Mouse (Mus musculus): Measurements from ENCODE around the gene Kmt5a. TPM values are rescaled to one million over a fixed set of nuclear protein-coding genes. Genes with fewer than 3 reads are reported as not detected.
"Not testable (repeated sequence)": the region's sequence is repeated elsewhere in the genome, so short reads cannot be mapped to it uniquely, and the experiment has no call there.

Gene Kmt5a
- total RNA-seq, 2 experiments from 2014 or later, result 134 to 312 TPM

DNA sequence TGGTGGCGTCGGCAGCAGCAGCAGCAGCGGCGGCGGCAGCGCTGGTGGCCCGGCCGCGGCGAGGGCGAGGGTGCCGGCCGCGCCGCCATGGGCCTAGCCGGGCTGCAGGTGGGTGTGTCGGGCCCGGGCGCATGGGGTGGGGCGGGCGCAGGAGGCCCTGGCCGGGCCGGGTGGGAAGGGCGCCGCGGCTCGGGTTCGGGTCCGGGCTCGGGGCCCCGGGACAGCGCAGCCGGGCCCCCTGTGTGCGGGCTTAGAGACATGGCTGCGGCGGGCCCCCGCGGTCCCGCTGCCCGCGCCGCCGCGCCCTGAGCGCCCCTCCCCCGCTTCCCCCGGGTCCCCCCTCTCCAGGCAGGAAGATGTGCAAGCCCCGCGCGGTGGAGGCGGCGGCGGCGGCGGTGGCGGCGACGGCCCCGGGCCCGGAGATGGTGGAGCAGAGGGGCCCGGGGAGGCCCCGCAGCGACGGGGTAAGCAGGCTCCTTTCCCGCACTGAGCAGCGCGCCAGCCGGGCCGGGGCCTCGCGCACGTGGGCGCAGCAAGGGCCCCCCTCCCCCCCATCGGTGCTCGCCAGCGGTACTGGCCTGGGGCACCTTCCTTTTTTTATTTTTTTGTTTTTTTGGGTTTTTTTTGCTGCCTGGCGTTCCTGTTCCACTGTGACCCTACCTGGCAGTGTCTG is 6.0 kb downstream of the Kmt5a start:
- ATAC-seq (replicated peaks; ENCODE audit: poor library complexity), result no peak; the same call in 1 of the 2 replicates

DNA sequence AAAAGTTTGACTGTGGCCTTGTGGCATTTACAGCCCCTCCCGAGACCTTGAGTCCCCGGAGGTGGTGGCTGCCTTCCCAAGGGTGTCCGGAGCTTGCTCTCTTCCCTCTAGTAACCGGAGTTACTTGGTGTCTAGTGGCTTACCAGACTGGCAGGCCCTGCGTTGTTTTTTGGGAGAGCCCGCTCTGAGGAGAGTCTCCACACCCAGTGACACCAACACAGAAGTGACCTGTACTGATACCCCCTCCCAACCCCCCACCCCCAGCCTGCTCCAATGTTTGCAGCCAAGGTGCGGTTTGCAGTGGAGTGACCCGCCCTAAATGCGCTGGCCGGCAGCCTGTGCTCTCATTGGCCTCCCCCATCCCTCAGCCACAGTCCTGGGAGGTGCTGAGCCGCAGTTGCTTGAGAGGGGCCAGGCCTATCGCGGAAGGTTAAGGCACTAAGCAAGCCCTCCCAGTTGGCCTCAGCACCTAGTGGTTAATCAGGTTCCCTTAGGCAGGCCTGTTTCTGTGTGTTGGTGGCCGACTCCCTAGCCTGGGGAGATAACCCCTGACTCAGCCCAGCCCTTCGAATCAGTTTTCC is 6.7 kb downstream of the Kmt5a start:
- ATAC-seq (replicated peaks; ENCODE audit: poor library complexity), result peak; percentile 76

DNA sequence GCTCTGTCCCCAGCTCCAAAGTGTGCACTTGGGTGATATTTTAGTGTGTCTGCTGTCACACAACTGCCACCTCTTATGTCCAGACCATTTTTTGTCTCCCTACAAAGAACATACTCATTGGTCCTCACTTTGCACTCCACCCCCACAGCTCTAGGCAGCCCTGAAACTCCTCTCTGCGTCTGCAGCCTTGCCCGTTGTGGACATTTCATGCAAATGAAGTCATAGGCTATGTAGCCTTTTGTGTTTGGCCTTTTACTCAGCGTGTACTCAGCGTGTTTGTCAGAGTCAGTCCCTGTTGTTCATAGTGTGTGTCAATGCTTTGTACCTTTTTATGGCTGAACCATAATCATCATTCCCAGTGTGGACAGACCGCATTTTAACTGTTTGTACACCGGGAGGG is 9.8 kb downstream of the Kmt5a start:
- ATAC-seq (replicated peaks; ENCODE audit: poor library complexity), result no peak

DNA sequence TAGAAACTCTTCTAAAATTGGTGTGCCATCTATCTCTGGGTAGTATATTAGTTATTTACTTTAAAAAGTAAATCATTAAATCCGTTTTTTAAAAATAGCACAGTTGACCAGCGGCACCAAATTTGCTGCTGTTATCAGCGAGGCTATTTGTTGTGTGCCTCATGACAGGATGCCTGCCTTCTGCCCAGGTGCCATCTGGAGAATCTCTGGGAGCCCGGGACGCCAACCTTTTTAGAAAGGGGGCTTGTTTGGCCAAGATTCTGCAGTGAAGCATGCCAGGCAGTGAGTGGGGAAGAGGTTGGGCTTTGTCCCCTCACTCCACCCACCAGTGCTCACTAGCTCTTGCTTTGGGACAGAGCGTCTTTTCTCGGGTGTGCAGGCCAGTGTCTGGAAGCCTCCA is 10.3 kb downstream of the Kmt5a start:
- no peak for ATAC-seq (replicated peaks; ENCODE audit: poor library complexity)

DNA sequence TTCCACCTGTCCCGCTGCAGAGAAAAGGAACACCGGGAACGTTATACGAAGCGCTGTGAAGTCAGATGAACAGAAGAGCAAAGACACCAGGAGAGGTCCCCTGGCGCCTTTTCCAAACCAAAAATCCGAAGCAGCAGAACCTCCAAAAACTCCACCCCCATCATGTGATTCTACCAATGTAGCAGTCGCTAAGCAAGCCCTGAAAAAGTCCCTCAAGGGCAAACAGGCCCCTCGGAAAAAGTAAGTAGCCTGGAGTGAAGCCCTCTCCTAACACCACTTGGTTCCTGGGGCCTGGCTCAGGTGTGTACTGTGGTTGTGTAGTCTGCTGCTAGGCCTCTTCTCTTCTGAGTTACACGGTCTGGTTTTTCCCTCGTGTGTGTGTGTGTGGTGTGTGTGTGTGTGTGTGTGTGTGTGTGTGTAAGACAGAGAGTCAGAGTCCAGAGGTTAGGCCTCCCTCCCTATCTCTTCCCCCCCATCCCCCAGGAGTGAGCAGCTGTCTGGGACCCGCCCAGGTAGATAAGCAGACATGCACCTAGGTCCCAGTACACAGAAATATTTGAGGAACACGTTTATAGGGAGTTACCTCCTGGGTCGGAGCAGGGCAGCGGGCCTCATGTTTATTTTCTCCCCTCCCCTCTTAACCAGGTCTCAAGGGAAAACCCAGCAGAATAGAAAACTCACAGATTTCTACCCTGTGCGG is 11.1 kb downstream of the Kmt5a start:
- ATAC-seq (replicated peaks; ENCODE audit: poor library complexity), result no peak

DNA sequence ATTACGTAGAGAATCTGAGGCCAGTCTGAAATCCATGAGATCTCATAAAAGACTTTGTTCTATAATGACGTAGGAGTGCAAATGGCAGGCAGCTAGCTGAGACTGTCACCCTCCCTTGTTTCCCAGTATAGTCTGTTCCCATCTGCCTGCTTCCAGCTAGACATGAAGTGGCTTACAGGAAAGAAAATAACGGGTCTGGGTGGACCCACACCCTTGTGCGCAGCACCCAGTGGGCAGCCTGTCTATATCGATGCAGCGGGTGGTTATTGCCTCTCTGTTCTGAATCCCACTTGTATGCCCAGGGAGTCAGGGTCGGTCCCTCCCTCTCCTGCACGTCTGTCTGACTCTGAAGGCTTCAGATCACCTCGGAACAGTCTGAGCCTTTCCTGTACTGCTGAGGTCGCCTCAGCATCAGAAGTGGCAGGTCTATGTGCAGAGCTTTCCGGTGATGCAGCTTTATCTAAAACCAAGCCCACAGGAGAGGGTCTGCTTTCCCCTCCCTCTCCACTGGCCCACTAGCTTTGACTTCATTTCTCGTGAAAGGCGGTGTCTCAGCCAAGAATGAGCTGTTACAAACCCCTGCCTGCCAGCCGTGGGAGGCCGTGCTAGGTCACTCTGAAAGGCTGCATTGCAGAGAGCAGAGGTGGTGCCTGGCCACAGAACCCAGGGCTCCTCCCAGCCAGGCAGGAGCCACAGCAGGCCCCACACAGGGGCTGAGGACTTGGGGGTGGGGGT is 12.9 kb downstream of the Kmt5a start:
- ATAC-seq (replicated peaks; ENCODE audit: poor library complexity), result no peak

DNA sequence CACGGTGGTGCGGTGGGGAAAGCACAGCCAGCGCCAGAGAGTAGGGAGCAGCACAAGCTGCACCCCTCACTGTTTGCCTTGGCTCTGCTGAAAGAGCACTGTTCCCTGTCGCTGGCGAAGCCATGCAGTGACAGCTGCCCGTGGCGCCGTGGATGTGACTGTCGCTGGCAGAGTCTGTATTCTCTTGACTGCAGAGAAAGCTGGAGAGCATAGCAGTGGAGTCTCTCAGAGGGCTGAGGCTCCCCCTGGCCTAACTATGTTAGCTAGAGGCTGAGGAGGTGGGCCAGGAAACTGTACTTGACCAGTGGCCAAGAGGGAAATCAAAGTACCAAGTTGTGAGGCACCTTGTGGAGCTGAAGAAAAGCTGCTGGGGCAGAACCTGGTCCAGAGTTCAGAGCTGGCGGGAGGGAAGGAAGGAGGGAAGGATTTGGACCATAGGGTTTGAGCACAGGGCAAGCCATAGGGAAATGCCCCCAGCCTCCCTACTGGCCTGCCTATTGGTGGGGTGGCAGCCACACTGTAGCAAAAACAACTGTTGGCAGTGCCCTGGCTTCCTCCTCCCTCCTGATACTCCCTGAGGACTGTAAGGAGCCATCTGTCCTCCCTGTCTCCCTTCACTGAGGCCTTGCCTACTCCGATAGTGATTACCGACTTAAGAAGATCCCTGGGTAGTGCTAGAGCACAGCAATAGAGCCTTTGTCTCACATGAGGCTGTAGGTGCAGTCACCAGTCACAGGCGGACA is 13.8 kb downstream of the Kmt5a start:
- no peak for ATAC-seq (replicated peaks; ENCODE audit: poor library complexity)

DNA sequence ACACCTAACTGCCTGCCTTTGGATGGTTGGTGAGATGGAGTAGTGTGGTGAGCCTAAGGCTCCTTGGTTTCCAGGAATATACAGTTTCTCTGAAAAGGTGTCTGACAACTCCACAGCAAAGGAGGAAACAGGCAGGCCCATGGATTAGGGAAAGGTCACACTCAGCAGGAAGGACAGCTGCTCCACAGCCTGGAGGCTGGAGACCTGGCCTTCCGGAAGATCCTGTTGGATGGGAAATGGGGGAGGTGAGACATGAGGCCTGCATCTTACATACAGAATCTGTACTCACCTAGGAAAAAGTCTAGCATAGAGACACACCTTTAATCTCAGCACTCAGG is 14.3 kb downstream of the Kmt5a start:
- ATAC-seq (replicated peaks; ENCODE audit: poor library complexity), result no peak

DNA sequence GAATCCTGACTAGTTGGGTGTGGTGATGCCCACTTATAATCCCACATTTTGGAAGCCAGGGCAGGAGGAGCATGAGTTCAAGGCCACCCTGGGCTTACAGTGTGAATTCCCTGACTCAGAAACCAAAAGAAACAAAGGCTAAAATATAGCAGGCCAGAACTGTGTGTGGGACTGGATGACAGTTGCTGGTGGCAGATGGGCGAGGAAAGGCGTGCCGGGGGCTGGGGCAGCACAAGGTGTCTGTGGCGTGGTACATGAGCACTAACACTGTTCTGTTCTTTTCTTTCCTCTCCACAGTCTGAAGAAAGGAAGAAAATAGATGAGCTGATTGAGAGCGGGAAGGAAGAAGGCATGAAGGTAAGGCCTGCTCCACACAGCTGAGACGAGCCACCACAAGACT is 17.0 kb downstream of the Kmt5a start:
- ATAC-seq (replicated peaks; ENCODE audit: poor library complexity), result no peak

DNA sequence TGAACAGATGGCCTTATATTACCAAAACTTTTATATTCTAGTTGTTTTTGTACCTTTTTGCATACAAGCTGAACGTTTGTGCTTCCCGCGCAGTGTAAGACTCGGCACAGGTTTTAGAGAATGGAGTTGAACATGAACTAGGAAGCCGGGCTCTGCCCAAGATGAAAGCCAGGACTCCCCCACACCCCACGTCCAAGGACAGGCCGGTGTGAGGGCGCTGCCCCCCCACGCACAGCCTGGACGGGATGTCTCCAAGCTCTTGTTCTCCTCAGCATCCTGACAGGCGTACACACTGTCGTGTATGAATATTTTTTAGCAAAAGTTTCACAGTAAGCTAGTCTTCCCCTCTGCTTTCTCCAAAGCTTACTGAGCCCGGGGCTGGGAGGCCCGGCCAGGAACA is 21.2 kb downstream of the Kmt5a start:
- ATAC-seq (replicated peaks; ENCODE audit: poor library complexity), result not testable (repeated sequence)

DNA sequence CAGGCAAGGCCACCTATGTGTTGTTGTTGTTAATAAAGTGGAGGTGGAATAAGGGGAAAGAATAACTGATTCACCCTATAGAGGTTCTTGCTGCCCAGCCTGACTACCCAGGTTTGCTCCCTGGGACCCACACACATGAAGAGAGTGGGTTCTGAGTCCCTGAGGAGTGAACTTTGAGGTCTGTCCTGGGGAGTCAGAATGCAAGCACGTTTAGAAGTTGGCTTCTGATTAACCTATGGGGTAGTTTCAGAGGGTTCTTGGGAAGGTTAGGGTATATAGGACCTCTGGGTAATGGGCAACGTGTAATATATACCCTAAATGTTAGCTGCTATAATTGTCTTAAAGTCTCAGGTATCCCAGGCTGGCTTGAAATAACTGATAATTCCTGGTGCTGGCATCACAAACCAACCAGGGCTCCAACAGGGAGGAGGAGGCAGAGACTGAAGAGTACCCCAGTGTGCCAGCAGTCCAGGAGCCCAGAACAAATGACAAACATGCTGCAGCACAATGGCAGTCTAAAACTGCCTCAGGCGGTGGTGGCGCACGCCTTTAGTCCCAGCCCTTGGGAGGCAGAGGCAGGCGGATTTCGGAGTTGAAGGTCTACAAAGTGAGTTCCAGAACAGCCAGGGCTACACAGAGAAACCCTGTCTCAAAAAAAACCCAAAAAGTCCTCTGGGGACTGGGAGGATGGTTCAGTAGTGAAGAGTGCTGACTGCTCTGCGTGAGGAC is 22.7 kb downstream of the Kmt5a start:
- ATAC-seq (replicated peaks; ENCODE audit: poor library complexity), result no peak

DNA sequence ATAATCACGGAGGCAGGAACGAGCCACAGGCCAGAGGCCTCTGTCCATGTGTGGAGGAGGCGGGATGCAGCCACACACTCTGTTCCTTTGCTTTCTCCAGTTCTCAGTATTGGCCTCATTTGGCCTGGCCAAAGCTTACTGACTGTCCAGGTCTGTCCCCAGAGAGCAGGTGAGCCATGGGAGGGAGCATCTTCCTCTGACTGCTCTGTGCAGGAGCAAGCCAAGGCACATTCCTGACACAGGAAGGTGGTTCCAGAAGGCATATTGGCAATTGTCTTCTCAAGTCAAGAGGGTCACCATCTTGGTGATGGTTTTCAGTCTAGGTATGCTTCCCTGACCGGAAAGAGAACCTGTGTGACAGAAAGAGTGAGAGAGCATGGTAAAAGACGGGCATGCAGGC is 23.7 kb downstream of the Kmt5a start:
- ATAC-seq (replicated peaks; ENCODE audit: poor library complexity), result no peak

DNA sequence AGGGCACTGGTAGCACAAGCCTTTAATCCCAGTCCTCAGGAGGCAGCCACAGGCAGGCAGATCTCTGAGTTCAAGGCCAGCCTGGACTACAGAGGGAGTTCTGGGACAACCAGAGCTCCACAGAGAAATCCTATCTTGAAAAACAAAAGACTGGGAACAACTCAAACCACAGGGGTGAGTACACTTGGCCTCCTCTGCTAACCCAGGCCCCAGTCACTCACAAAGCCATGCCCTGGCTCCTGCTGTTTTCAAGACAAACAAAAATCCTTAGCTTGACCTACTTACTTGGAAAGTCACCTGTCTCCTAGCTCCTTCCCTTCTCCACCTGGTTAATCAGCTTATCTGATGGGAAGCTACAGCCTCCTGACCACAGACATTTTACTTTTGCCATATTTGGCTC is 25.2 kb downstream of the Kmt5a start:
- no peak for ATAC-seq (replicated peaks; ENCODE audit: poor library complexity)

DNA sequence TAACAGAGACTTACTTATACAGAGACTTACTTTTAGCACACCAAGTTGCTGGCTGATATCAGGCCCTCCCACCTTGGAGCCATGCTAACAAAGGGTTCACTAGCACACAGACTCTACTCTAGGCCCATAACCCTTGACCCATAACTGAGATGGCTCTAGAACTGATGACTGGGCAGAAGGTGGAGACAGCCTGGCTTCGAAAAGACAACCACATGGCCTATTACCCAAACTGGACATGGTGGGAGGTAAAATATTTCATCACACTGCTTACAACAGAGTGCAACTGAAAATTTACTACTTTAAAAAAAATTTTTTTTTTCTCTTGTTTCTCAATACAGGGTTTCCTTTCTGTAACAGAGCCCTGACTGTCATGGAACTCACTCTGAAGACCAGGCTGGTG is 28.0 kb downstream of the Kmt5a start:
- peak; percentile 77 for ATAC-seq (replicated peaks; ENCODE audit: poor library complexity)

DNA sequence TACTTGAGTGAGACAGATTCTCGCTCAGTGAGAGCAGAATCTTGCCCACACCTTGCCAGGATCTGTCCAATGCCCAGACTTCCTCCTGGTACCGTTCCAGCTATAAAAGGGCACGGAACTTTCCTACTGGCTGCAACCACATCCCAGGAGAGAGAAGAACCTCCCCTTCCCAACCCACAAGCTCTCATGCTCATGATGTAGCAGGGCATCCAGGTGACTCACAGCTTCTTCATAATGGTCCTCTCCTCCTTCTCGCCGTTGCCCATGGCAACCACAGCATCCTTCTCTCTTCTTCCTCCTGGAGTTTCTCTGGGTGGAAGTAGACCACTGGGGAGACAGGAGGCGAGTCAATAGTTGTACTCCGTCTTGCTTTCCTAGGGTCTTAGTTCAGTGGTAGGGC is 28.6 kb downstream of the Kmt5a start:
- ATAC-seq (replicated peaks; ENCODE audit: poor library complexity), result no peak; the same call in 1 of the 2 replicates

DNA sequence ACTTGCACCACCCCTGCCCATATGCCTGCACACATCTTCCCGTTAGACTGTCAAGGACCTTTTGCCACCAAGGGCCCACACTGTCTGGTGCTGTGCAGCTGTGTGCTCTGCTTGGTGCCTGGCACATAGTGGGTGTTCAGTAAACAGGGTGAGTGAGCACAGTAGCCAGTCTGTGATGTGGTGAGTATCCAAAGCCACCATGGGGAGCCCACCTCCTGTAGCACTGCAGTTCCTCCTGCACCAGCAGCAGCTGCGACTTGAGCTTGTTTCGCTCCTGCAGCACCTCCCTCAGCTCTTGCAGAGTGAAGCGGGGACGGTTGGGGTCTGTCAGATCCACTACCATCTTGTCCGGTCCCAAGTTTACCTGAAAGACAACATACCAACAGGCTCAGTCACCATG is 29.8 kb downstream of the Kmt5a start:
- ATAC-seq (replicated peaks; ENCODE audit: poor library complexity), result no peak

DNA sequence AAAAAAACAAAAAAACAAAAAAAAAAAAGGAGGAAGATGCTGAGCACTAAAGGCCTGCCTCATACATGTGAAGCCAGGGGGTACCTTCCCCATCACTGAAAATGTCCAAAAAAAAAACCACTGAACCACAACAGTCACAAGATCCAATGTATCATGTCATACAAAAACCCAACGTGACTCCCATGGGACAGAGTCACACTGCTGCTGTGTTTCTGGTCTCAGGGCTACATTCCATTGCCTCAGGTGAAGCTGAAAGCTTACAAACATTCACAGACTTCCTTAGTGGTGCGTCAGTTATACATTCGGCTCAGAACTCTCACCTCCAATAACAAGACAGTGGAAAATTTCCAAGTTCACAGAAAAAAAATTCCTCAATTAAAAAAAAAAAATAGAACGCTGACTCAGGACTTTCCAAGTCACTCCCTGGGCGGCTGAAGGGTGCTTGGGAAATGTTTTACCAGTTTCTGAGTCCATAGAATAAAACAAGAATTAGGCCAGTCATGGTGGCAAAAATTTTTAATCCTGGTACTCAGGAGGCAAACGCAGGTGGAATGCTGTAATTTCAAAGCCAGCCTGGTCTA is 31.0 kb downstream of the Kmt5a start:
- no peak for ATAC-seq (replicated peaks; ENCODE audit: poor library complexity)

DNA sequence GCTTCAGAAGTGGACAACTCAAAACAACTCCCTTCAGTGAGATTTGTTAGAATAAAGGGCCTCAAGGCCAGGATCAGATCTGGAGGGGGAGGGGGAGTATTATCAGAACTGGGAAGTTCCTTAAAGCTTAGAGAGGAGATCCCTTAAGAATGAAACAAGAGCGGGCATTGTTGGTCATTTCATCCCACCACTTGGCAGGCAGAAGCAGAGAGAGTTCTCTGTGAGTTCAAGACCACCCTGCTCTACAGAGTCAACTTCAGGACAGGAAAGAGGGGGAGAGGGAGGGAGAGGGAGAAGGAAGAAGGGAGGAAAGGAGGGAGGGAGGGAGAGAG is 39.1 kb downstream of the Kmt5a start:
- no peak for ATAC-seq (replicated peaks; ENCODE audit: poor library complexity)

DNA sequence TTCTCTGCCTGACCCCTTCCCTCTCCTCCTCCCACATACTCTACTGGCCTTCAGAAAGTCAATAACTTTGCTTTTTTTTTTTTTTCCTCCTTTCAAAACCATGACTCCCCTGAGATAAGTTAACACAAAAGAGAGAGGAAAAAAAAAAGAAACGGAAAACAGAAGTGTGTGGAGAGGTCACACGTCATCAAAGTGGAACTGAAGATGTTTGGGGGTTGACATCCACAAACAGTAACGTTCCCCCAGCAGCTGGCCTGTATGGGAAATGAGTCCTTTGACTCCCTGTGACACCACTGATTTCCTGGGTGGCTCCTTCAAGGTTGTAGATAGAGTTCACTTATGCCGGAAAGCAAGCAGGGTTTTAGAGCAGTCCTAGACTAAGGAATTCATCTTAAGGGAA is 40.4 kb downstream of the Kmt5a start:
- no peak for ATAC-seq (replicated peaks; ENCODE audit: poor library complexity)

DNA sequence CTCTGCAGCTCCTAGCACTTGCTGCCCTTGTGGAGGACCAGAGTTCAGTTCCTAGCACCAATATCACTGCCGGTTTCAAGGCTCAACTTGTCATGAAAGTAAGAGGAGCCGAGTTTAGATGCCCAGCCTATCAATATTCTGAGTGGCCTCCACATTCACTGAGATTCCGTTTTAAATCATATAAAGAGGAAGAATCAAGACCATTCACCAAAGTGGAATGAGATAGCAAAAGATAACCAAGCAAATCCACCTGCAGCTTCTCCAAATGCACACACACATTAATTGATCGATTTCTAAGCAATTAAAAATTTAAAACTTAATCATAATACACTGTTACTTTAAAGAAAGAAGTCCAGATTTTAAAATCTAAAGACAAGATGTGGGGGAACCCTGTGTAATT is 42.0 kb downstream of the Kmt5a start:
- ATAC-seq (replicated peaks; ENCODE audit: poor library complexity), result no peak

Measured in megakaryocyte progenitor cell, adult 5-6 weeks (primary cell).